Mouse (Mus musculus): ENCODE data around the gene Rrh.

- no peak for TF ChIP-seq CTCF (IDR thresholded peaks at IDR 0.05; ENCODE audit: insufficient read depth, low read length)
- no peak for TF ChIP-seq POLR2A (IDR thresholded peaks at IDR 0.05; ENCODE audit: borderline replicate concordance, extremely low read depth, low read depth, low read length)
Measured at GRCm38 (mm10) chr3:129824146-129824545, 1.8 kb upstream of the Rrh start.
